Comparison of ENCODE assay signal across 9 mouse cellular contexts in genomic region chr19:46509202-46509601, GRCm38 (mm10). TPM values are rescaled to one million over a fixed set of nuclear protein-coding genes. Genes with fewer than 3 reads are reported as not detected.
A peak's percentile ranks its signal among the peaks of the same experiment; 100 is the strongest.
DNase-seq lines count a peak whose midpoint lies in the region; ATAC-seq lines count a peak whose summit lies in the region.
"Had no signal": no experiment of that assay in that cellular context is flagged by ENCODE, and none has a peak within 500 bp of the region (broad histone marks: within the 10 kb centered on the region; RNA-seq: fewer than 3 reads in every experiment).

No protein-coding gene starts in this region.

- DNase-seq in heart, postnatal 36 days, result no peak
- DNase-seq in hindbrain, embryonic 11.5 days (ENCODE audit: low spot score), result no peak
- DNase-seq in c-Kit-positive CD71-positive TER-119-positive erythroid progenitor cells, embryonic 14.5 days (ENCODE audit: low spot score), result no peak
- DNase-seq in embryo, embryonic 10.5 days (ENCODE audit: low spot score), result no peak
- DNase-seq: right cerebral cortex, postnatal 14 days had no signal

- peak overlapping the region; percentile 16; the same call in 1 of the 2 replicates for H3K27ac ChIP-seq in heart, embryonic 11.5 days (ENCODE audit: low read depth, low read length)
- H3K27ac ChIP-seq in hindbrain, embryonic 11.5 days (ENCODE audit: low read depth, low read length), result peak overlapping the region; percentile 17; the same call in 1 of the 2 replicates
- no peak overlapping the region for H3K27ac ChIP-seq in neural tube, embryonic 12.5 days

- no peaks in the 10 kb centered on the region for H3K9me3 ChIP-seq in heart, embryonic 11.5 days (replicated peaks; ENCODE audit: control insufficient read depth, low read length)
- no peaks in the 10 kb centered on the region for H3K9me3 ChIP-seq in megakaryocyte, embryonic 14.5 days
- H3K9me3 ChIP-seq in hindbrain, embryonic 11.5 days (ENCODE audit: control insufficient read depth, low read length), result no peaks in the 10 kb centered on the region
- no peaks in the 10 kb centered on the region for H3K9me3 ChIP-seq in neural tube, embryonic 12.5 days

- no peak for ATAC-seq in heart, embryonic 11.5 days (replicated peaks; ENCODE audit: insufficient number of reproducible peaks, low FRiP score, low TSS enrichment)
- ATAC-seq in megakaryocyte, adult 5-6 weeks (ENCODE audit: poor library complexity, severe bottlenecking), result no peak
- ATAC-seq in hindbrain, embryonic 11.5 days (ENCODE audit: low FRiP score), result no peak
- ATAC-seq in neural tube, embryonic 12.5 days (ENCODE audit: low FRiP score, low read depth), result no peak

- intact Hi-C loops in heart, postnatal 36 days (cut with DNase I), result no loop called here

- 71% methylated on average over 3 of the region's 3 CpGs for WGBS in heart, embryonic 11.5 days (ENCODE audit: insufficient replicate concordance)
- 85% methylated on average over 3 of the region's 3 CpGs for WGBS in hindbrain, embryonic 11.5 days
- 70% methylated on average over 3 of the region's 3 CpGs for WGBS in neural tube, embryonic 12.5 days

- no peaks in the 10 kb centered on the region for H3K27me3 ChIP-seq in heart, embryonic 11.5 days (ENCODE audit: control insufficient read depth, insufficient read depth, low read length)
- no peaks in the 10 kb centered on the region for H3K27me3 ChIP-seq in megakaryocyte, embryonic 14.5 days (replicated peaks)
- no peaks in the 10 kb centered on the region for H3K27me3 ChIP-seq in hindbrain, embryonic 11.5 days (ENCODE audit: control insufficient read depth, insufficient read depth, low read length)
- H3K27me3 ChIP-seq in neural tube, embryonic 12.5 days (replicated peaks), result no peaks in the 10 kb centered on the region

- H3K4me2 ChIP-seq in heart, embryonic 11.5 days, result no peak overlapping the region
- H3K4me2 ChIP-seq in hindbrain, embryonic 11.5 days (replicated peaks; ENCODE audit: low read depth, low read length), result no peak overlapping the region
- peak overlapping the region; percentile 96 for H3K4me2 ChIP-seq in neural tube, embryonic 12.5 days (replicated peaks)

- no peak overlapping the region for H3K4me3 ChIP-seq in heart, embryonic 11.5 days (ENCODE audit: low read depth, low read length)
- H3K4me3 ChIP-seq in megakaryocyte, embryonic 14.5 days (replicated peaks), result peak overlapping the region; percentile 90
- no peak overlapping the region for H3K4me3 ChIP-seq in hindbrain, embryonic 11.5 days (ENCODE audit: low read depth, low read length)
- no peak overlapping the region for H3K4me3 ChIP-seq in neural tube, embryonic 12.5 days

- no peak overlapping the region for H3K9ac ChIP-seq in heart, embryonic 11.5 days (ENCODE audit: low read depth, low read length)
- H3K9ac ChIP-seq in hindbrain, embryonic 11.5 days (ENCODE audit: low read depth, low read length), result 0 out of 2 replicates have a peak overlapping the region, but pooled peaks have one; percentile 7
- H3K9ac ChIP-seq in neural tube, embryonic 12.5 days, result peak overlapping the region; percentile 59; the same call in 1 of the 2 replicates

- peaks cover 32% of the 10 kb centered on the region for H3K36me3 ChIP-seq in heart, embryonic 11.5 days (ENCODE audit: control insufficient read depth, insufficient read depth, low read length)
- H3K36me3 ChIP-seq in megakaryocyte, embryonic 14.5 days (replicated peaks; ENCODE audit: low read length), result peaks cover 99% of the 10 kb centered on the region
- H3K36me3 ChIP-seq in hindbrain, embryonic 11.5 days (ENCODE audit: control insufficient read depth, insufficient read depth, low read length), result peaks cover 14% of the 10 kb centered on the region
- peaks cover 69% of the 10 kb centered on the region for H3K36me3 ChIP-seq in neural tube, embryonic 12.5 days

- peaks cover 71% of the 10 kb centered on the region for H3K4me1 ChIP-seq in heart, embryonic 11.5 days (ENCODE audit: control insufficient read depth, insufficient read depth, low read length)
- H3K4me1 ChIP-seq in megakaryocyte, embryonic 14.5 days, result peaks cover 97% of the 10 kb centered on the region
- peaks cover 32% of the 10 kb centered on the region for H3K4me1 ChIP-seq in hindbrain, embryonic 11.5 days (replicated peaks; ENCODE audit: control insufficient read depth, insufficient read depth, low read length)
- H3K4me1 ChIP-seq in neural tube, embryonic 12.5 days, result peaks cover 62% of the 10 kb centered on the region

RNA-seq across cellular contexts. Expression of gene Trim8, which starts 7.7 kb away (rescaled TPM):
- polyA plus RNA-seq in heart, embryonic 11.5 days (2014; fragmentation: Nextera tagmentation; extraction: Ambion mirVana), result 18.0 and 18.6 TPM in 2 replicates
- total RNA-seq in heart, postnatal 36 days (2021), result 10 to 100 TPM; 38.7 to 40.0 TPM
- polyA plus RNA-seq in megakaryocyte, embryonic 14.5 days (2012; ENCODE audit: insufficient read depth, low replicate concordance), result 207 and 435 TPM in 2 replicates
- 14.1 and 18.2 TPM in 2 replicates for total RNA-seq in megakaryocyte, adult 5-6 weeks (2015)
- 18.0 and 20.1 TPM in 2 replicates for total RNA-seq in megakaryocyte, adult 5-6 weeks (2017)
- 28.4 and 30.6 TPM in 2 replicates for polyA plus RNA-seq in hindbrain, embryonic 11.5 days (2014; fragmentation: Nextera tagmentation; extraction: Ambion mirVana)
- 39.1 and 43.0 TPM in 2 replicates for polyA plus RNA-seq in neural tube, embryonic 12.5 days (2016; fragmentation: Nextera tagmentation; extraction: Ambion mirVana)
